Mouse (Mus musculus) myocyte (in vitro differentiated cells): Measurements from ENCODE around the gene Gm853.

Experiments
- CEBPB ChIP-seq: IDR thresholded peaks from 2 replicates; pipeline ENCODE4 v1.6.1; 2011; ENCODE audit warnings: mild to moderate bottlenecking, moderate library complexity; ENCODE audit not compliant: poor library complexity, insufficient read depth, severe bottlenecking
- E2F4 ChIP-seq: IDR thresholded peaks from one replicate; pipeline ENCODE4 v1.6.1; 2011; ENCODE audit warnings: mild to moderate bottlenecking, control low read depth, moderate library complexity; ENCODE audit not compliant: insufficient read depth
- MYOD1 ChIP-seq, 3 experiments: IDR thresholded peaks; one replicate each; pipeline ENCODE4 v1.6.1; 2011; ENCODE audit warnings: control low read depth in 2 of 3, low read depth in 2 of 3, mild to moderate bottlenecking in 2 of 3, moderate library complexity in 1 of 3; ENCODE audit not compliant: insufficient read length in 2 of 3, control insufficient read depth in 1 of 3
- MYOG ChIP-seq, 3 experiments: IDR thresholded peaks; one replicate each; pipeline ENCODE4 v1.6.1; 2011; ENCODE audit warnings: control low read depth in 2 of 3, low read depth in 2 of 3, mild to moderate bottlenecking in 2 of 3; ENCODE audit not compliant: insufficient read length in 2 of 3, control insufficient read depth in 1 of 3, insufficient read depth in 1 of 3
- POLR2A ChIP-seq: IDR thresholded peaks from one replicate; pipeline ENCODE4 v1.6.1; 2011; ENCODE audit warnings: low read depth, mild to moderate bottlenecking, control low read depth, moderate library complexity; ENCODE audit not compliant: insufficient read length
- POLR2AphosphoS2 ChIP-seq: IDR thresholded peaks from one replicate; pipeline ENCODE4 v1.6.1; 2011; ENCODE audit warnings: low read depth, control low read depth; ENCODE audit not compliant: insufficient read length
- REST ChIP-seq: IDR thresholded peaks from one replicate; pipeline ENCODE4 v1.6.1; 2011; ENCODE audit warnings: mild to moderate bottlenecking, control low read depth, moderate library complexity; ENCODE audit not compliant: insufficient read depth, insufficient read length
- SRF ChIP-seq: IDR thresholded peaks from one replicate; pipeline ENCODE4 v1.6.1; 2011; ENCODE audit warnings: low read depth; ENCODE audit not compliant: control insufficient read depth, insufficient read length
- TCF12 ChIP-seq: IDR thresholded peaks from one replicate; pipeline ENCODE4 v1.6.1; 2011; ENCODE audit warnings: mild to moderate bottlenecking, control low read depth; ENCODE audit not compliant: poor library complexity, insufficient read depth, severe bottlenecking
- TCF3 ChIP-seq: IDR thresholded peaks from one replicate; pipeline ENCODE4 v1.6.1; 2011; ENCODE audit warnings: low read depth, control low read depth; ENCODE audit not compliant: insufficient read length
- USF1 ChIP-seq: IDR thresholded peaks from one replicate; pipeline ENCODE4 v1.6.1; 2011; ENCODE audit warnings: low read depth, mild to moderate bottlenecking, control low read depth, moderate library complexity

DNA sequence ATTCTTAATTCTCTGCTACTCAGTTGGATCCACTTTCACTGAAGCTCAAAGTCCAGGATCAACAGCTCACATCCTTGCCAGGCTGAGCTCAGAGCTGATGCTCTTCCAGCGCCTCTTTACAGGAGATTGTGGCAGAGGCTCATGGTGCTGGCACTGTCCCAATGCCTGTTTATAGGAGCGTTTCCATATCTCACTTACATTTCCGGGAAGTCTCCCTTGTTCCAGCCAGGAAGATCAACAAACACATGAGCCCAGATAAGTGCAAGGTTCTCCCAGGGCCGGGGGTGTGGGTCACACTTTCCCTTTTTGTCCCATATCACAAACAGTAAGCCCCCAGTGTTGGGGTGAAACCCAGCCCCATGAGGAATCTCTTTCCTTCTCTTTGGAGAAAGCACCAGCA lies 40.3 kb downstream of the Gm853 start:
- no peak for TF ChIP-seq MYOD1 (IDR thresholded peaks at IDR 0.05; ENCODE audit: control insufficient read depth in 1 of 3, insufficient read length in 2 of 3, low read depth in 2 of 3)
- TF ChIP-seq TCF12 = no peak
- TF ChIP-seq E2F4 = no peak
- TF ChIP-seq POLR2A = no peak
- TF ChIP-seq POLR2AphosphoS2 = no peak
- no peak for TF ChIP-seq TCF3
- no peak for TF ChIP-seq REST
- TF ChIP-seq USF1 = no peak
- TF ChIP-seq MYOG (IDR thresholded peaks at IDR 0.05; ENCODE audit: control insufficient read depth in 1 of 3, insufficient read depth in 1 of 3, insufficient read length in 2 of 3, low read depth in 2 of 3) = no peak
- TF ChIP-seq CEBPB = no peak
- no peak for TF ChIP-seq SRF
